Mouse (Mus musculus) ES-Bruce4 (cell line): ENCODE data around the gene Ascl2. TPM values are rescaled to one million over a fixed set of nuclear protein-coding genes. Genes with fewer than 3 reads are reported as not detected.

Experiments used
- H3K27ac ChIP-seq: 2 replicates; pipeline ENCODE4 v1.5.1; 2012; ENCODE audit warnings: low read length, inconsistent platforms; ENCODE audit not compliant: insufficient read depth
- H3K27me3 ChIP-seq: 2 replicates; pipeline ENCODE4 v1.6.1; 2012; ENCODE audit warnings: mild to moderate bottlenecking, low read length, inconsistent platforms; ENCODE audit not compliant: control insufficient read depth, poor library complexity, insufficient read depth, severe bottlenecking
- H3K36me3 ChIP-seq: 2 replicates; pipeline ENCODE4 v1.6.1; 2012; ENCODE audit warnings: inconsistent platforms, mild to moderate bottlenecking, low read length, moderate library complexity; ENCODE audit not compliant: control insufficient read depth, poor library complexity, insufficient read depth, severe bottlenecking
- H3K4me1 ChIP-seq: one replicate; pipeline ENCODE4 v1.8.1; 2011; ENCODE audit warnings: low read length; ENCODE audit not compliant: control insufficient read depth, insufficient read depth
- H3K4me3 ChIP-seq: 2 replicates; pipeline ENCODE4 v1.5.1; 2011; ENCODE audit warnings: low read depth, mild to moderate bottlenecking, low read length
- H3K9ac ChIP-seq: 2 replicates; pipeline ENCODE4 v1.6.1; 2012; ENCODE audit warnings: low read depth, mild to moderate bottlenecking, inconsistent platforms; ENCODE audit not compliant: poor library complexity, severe bottlenecking
- H3K9me3 ChIP-seq: replicated peaks from 2 replicates; pipeline ENCODE4 v1.6.1; 2012; ENCODE audit warnings: mild to moderate bottlenecking, low read length, inconsistent platforms; ENCODE audit not compliant: control insufficient read depth, poor library complexity, insufficient read depth, severe bottlenecking
- CTCF ChIP-seq: IDR thresholded peaks from one replicate; pipeline ENCODE4 v1.8.1; 2011; ENCODE audit warnings: low read depth, low read length
- EP300 ChIP-seq: IDR thresholded peaks from 2 replicates; pipeline ENCODE4 v1.6.1; 2011; ENCODE audit warnings: low read depth, low read length; ENCODE audit not compliant: insufficient read depth
- POLR2A ChIP-seq: IDR thresholded peaks from one replicate; pipeline ENCODE4 v1.8.1; 2011; ENCODE audit warnings: low read length; ENCODE audit not compliant: insufficient read depth
- polyA plus RNA-seq: library from polyadenylated mRNA; stranded (reverse); fragments of >200 nt; gene quantifications from 2 replicates; pipeline ENCODE4 v1.2.4, GENCODE M21; 2011; ENCODE audit warnings: low read depth; ENCODE audit not compliant: missing spikeins, insufficient read depth, insufficient read length

The Ascl2 gene
- polyA plus RNA-seq, 1 experiment = 1.9 TPM

DNA sequence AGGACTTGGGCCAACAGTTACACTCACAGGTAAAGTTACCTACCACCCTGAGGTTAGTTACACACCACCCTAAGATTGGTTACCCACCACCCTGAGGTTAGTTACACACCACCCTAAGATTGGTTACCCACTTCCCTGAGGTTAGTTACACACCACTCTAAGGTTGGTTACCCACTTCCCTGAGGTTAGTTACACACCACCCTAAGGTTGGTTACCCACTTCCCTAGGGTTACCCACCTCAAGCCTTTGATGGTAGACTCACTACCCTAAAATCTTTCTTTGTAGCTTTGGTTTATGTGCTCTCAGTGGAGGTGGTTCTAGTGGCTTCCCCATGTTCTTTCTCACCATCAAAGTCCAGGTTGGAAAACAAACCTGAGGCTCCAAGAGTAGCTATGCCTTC, 25.9 kb upstream of the Ascl2 start:
- no peaks in the 10 kb centered on the region for H3K36me3 ChIP-seq
- no peaks in the 10 kb centered on the region for H3K4me1 ChIP-seq
- no peak overlapping the region for H3K4me3 ChIP-seq
- H3K9me3 ChIP-seq = no peaks in the 10 kb centered on the region
- no peak overlapping the region for H3K9ac ChIP-seq
- H3K27me3 ChIP-seq = no peaks in the 10 kb centered on the region
- H3K27ac ChIP-seq = no peak overlapping the region
- TF ChIP-seq CTCF (no peak), EP300 (no peak), POLR2A (no peak)

DNA sequence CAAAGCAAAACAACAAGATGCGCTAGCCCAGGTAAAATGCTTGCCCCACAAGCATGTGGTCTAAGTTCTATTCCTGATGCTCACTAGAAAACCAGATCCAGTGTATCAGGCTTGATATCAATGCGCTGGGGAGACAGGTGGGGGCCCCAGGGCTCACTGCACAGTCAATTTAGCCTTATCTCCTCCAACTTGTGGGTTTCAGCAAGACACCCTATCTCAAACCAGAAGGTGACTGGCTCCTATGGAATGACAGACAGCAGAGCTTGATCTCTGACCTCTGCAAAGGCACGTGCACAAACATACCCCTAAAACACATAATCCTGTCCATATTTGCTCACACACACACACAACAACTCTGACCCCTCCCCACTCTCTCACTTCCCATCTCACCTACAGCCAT, 18.7 kb upstream of the Ascl2 start:
- Histone ChIP-seq H3K4me1 (no peaks in the 10 kb centered on the region), H3K27me3 (no peaks in the 10 kb centered on the region), H3K9ac (no peak overlapping the region), H3K9me3 (no peaks in the 10 kb centered on the region), H3K4me3 (no peak overlapping the region), H3K27ac (no peak overlapping the region), H3K36me3 (no peaks in the 10 kb centered on the region)
- TF ChIP-seq EP300 (no peak), POLR2A (no peak), CTCF (no peak)

DNA sequence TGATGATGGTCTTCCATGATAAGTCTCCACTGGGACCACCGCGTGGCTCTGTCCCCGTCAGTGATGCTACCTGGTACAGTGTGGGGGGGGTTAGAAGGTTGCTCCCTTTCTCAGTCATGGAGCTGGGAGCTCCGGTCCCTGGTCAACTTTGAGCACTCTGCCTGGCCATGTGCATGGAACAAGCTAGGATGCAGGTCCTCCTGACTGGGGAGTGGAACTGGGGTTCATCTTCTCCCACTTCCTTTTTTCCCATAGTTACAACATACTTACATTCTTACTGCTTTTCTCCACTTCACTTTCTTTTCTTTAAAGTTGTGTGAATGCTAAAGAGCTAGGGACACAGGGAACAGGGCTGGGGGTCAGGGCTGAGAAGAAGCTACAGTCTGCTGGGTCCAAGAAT, 16.1 kb upstream of the Ascl2 start:
- H3K36me3 ChIP-seq = no peaks in the 10 kb centered on the region
- H3K9ac ChIP-seq = no peak overlapping the region
- H3K27me3 ChIP-seq = no peaks in the 10 kb centered on the region
- H3K4me3 ChIP-seq = no peak overlapping the region
- H3K27ac ChIP-seq = no peak overlapping the region
- TF ChIP-seq CTCF (no peak), EP300 (no peak), POLR2A (no peak)
- no peaks in the 10 kb centered on the region for H3K4me1 ChIP-seq
- H3K9me3 ChIP-seq = no peaks in the 10 kb centered on the region

DNA sequence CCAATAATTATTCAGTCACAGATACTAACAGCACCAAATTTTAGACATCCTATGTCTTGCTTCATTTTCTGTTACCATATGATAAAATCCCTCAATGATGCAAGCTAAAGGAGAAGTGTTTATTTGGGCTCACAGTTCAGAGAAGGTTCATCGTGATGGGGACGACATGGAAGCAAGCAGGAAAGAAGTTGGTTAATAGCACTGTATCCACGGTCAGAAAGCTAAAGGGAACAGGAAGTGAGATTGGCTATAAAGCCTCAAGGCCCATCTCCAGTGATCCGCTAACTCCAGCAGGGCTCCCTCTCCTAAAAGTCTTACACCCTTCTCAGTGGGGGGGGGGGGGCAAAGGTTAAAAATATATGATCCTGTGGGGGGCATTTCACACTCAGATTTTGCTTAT, 12.8 kb upstream of the Ascl2 start:
- Histone ChIP-seq H3K27ac (no peak overlapping the region), H3K4me1 (no peaks in the 10 kb centered on the region), H3K9me3 (no peaks in the 10 kb centered on the region), H3K9ac (no peak overlapping the region), H3K36me3 (no peaks in the 10 kb centered on the region), H3K27me3 (no peaks in the 10 kb centered on the region), H3K4me3 (no peak overlapping the region)
- TF ChIP-seq EP300 = no peak
- TF ChIP-seq CTCF = no peak
- TF ChIP-seq POLR2A = no peak

DNA sequence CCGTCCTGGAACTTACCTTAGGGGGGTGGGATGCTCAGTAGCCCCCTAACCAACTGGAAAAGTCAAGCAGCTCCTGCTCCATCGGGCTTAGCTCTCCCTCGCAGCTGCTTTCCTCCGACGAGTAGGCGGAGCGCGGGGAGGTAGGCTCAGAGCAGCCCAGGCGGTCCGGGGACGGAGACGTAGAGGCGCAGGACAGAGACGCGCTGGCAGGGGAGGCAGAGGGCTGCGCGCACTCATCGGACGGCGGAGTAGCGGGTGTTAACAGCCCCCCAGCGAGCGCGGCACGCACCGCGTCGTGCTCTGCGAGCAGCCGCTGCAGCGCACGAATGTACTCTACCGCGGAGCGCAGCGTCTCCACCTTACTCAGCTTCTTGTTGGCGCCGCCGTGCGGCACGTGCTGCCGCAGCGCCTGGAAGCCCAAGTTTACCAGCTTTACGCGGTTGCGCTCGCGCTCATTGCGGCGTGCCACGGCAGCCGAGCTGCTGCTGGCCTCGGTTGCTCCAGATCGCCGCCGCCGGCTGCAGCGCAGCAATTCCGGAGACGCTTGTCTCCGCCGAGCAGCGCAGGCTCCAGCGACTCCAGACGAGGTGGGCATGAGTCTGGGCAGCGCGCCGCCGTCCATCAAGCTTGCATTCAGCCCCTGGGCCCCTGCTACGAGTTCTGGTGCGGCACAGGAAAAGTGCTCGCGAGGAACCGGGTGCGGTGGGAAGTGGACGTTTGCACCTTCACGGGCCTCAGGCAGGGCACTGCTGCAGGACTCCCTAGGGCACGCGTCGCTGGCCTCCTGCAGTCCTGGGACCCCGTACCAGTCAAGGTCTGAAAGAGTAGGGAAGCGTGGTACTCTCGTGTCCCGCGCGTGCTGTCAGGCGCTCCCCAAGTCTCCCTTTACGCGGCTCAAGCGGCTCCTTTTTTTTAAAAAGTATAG, 918 bp downstream of the Ascl2 start:
- H3K36me3 ChIP-seq = no peaks in the 10 kb centered on the region
- no peaks in the 10 kb centered on the region for H3K9me3 ChIP-seq
- H3K9ac ChIP-seq = peak overlapping the region; percentile 20
- H3K4me3 ChIP-seq = peak overlapping the region; percentile 65
- no peaks in the 10 kb centered on the region for H3K27me3 ChIP-seq
- TF ChIP-seq POLR2A (no peak), EP300 (no peak), CTCF (no peak)
- peaks cover 2% of the 10 kb centered on the region for H3K4me1 ChIP-seq
- H3K27ac ChIP-seq = no peak overlapping the region

DNA sequence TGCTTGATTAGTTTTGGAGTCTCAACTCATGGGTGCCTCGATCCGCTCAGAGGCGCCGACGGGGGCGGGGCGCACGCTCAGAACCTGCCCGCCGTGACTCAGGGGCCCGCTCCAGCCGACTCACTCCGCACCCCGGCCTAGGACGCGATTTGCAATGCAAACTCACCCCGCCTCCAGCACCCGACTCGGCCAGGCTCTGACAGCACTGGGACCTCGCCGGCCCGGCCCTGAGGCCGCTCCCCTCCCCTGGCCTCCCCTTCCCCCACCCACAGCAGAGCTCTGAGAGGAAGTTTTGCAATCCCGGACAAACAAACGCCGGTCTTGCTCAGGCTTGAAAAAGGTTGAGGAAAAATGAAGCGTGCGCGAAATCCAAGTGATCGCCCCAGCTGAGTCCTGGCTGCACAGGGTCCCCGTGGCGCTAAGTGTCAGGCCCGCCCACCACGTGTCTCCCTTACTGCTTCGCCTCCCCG, 1.6 kb downstream of the Ascl2 start:
- Histone ChIP-seq H3K9me3 (no peaks in the 10 kb centered on the region), H3K27ac (no peak overlapping the region), H3K27me3 (no peaks in the 10 kb centered on the region), H3K4me1 (peaks cover 2% of the 10 kb centered on the region), H3K9ac (peak overlapping the region; percentile 20), H3K36me3 (no peaks in the 10 kb centered on the region), H3K4me3 (peak overlapping the region; percentile 65)
- TF ChIP-seq CTCF (no peak), EP300 (peak; percentile 48; the same call in 1 of the 2 replicates)
